Mouse (Mus musculus) embryonic fibroblast, embryonic 13.5 days (primary cell): ENCODE results near the gene Dlg1.

Source experiments
- CTCF ChIP-seq: IDR thresholded peaks from 2 replicates; pipeline ENCODE4 v1.5.1; 2011; ENCODE audit warnings: mild to moderate bottlenecking, control low read depth, low read length, moderate library complexity, borderline replicate concordance; ENCODE audit not compliant: insufficient read depth
- POLR2A ChIP-seq: IDR thresholded peaks from 2 replicates; pipeline ENCODE4 v1.6.1; 2011; ENCODE audit warnings: low read depth, mild to moderate bottlenecking, control low read depth, low read length, moderate library complexity

- TF ChIP-seq CTCF (no peak), POLR2A (no peak)
Measured at GRCm38 (mm10) chr16:31658539-31659334, 4.5 kb upstream of the Dlg1 start.
